Mouse (Mus musculus): ENCODE results near the gene Serpina1d. TPM values are rescaled to one million over a fixed set of nuclear protein-coding genes. Genes with fewer than 3 reads are reported as not detected.
"Not testable (repeated sequence)": the region's sequence is repeated elsewhere in the genome, so short reads cannot be mapped to it uniquely, and the experiment has no call there.

The Serpina1d gene
- total RNA-seq (2015; ENCODE audit: low replicate concordance) (not detected in 2 replicates), total RNA-seq (2017; ENCODE audit: low replicate concordance) (not detected in 2 replicates)

DNA sequence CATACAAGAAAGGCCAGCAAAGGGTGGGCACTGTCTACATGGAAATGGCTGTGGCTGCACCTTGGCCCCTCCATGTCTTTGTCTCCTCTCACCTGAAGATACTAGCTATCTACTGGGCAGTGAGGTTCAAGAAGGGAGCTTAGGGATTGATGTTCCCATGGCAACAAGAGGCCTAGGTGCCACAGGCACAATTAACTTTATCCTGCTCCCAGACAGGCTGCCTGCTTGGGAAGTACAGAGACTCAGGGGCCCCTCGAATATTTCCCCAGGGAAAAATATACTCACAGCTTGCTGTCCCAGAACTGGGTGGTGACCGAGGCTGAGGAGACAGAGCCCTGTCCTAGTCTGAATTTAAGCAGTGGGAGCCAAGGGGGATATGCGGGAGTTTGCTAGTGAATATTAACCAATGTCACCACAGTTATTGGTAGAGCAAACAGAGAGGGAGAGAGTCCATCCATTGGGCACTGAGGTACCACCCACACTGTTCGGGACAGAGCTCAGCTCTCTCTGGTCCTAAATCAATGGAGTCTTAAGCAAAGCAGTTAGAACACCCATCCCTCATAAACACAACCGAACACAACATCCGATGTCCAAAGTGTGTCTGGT is at the start of gene Serpina1d:
TSS of gene Serpina1d (minus strand) at position 347 of the 606 bp plus-strand sequence.
- ATAC-seq (replicated peaks; ENCODE audit: low FRiP score, poor library complexity, severe bottlenecking): not testable (repeated sequence)

DNA sequence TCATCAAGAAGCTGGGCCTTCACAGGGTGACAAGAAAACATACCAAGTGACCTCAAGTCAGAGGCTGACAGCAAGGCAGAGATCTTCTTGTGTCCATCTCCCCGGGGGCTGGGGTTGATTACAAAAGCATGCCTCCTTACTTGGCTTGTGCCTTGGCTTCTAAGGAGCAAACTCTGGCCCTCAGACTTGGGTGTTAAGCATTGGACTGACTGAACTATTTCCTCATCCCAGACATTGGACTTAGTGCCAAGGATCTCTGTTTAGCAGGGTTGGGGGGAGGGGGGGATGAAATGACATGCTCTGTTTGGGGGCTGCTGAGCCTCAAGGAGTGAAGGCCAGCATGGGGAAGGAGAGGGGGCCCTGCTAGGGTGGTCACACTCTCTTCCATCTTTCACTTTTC is 2.8 kb downstream of the Serpina1d start:
- ATAC-seq (replicated peaks; ENCODE audit: low FRiP score, poor library complexity, severe bottlenecking): not testable (repeated sequence)

DNA sequence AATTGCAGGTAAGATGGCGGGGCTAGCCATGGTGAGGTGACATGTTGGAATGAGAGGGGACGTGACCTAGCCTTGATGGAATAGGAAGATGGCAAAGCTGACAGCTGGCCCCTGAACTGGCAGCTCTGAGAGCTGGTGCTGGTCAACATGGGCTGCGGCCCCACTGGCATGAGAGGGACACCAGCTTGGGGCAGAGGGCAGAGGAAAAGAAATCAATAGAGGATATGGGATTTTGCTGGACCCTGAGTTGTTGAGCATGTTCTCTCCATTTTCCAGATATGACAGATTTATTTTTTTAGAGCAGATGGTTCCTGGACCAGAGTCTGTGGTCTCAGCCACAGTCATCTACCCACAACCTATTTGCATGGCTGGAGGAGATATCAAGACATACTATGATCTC is 10.3 kb downstream of the Serpina1d start:
- ATAC-seq (replicated peaks; ENCODE audit: low FRiP score, poor library complexity, severe bottlenecking): not testable (repeated sequence)

DNA sequence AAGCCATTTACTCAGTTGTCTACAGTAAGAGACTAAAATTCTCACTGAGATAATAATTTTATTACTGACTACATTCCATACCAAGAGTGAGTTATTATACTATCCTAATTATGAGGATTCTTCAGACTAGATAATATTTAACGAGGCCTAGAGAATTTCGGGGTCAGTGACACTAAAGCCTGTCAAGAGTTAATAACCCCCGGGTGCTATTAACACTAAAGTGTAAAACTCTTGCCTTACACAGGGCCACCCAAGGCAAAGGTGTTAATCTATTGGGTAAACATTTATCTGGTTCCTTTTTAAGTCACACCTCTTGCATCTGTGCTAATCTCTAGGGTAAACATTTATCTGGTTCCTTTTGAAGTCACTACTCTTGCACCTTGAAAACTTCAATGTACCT is 13.1 kb downstream of the Serpina1d start:
- ATAC-seq (replicated peaks; ENCODE audit: low FRiP score, poor library complexity, severe bottlenecking): not testable (repeated sequence)

DNA sequence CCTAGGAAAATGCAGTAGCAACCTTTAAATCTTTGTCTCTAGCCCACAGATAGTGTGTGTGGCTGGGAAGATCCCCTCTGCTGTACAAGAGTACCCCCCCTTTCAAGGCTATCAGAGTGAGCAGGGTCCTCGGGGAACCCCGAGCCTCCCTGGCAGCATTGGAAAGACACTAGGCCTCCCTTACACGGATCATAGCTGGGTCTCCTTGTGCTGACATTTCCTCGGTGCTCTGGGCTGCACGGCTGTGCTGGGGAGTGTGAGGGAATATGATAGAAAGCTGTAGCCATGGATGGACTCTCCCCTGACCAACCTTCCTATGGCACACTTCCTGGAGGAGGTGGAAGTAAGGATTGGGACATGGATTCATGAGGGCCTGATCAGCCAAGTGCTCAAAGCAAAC is 27.4 kb downstream of the Serpina1d start:
- ATAC-seq (replicated peaks; ENCODE audit: low FRiP score, poor library complexity, severe bottlenecking): not testable (repeated sequence)

DNA sequence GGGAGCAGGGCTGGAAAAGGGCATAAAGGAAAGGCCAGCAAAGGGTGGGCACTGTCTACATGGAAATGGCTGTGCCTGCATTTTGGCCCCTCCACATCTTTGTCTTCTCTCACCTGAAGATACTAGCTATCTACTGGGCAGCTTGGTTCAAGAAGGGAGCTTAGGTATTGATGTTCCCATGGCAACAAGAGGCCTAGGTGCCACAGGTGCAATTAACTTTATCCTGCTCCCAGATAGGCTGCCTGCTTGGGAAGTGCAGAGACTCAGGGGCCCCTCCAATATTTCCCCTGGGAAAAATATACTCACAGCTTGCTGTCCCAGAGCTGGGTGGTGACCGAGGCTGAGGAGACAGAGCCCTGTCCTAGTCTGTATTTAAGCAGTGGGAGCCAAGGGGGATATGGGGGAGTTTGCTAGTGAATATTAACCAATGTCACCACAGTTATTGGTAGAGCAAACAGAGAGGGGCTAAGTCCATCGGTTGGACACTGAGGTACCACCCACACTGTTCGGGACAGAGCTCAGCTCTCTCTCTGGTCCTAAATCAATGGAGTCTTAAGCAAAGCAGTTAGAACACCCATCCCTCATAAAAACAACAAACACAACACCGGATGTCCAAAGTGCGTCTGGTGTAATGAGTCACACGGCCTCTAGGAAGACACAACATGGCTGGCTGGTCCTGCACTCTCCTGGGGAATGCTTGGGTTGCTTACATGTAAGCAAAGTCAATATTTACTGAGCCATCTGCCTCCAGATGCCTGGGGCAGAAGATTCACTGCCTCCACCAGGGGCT is 35.4 kb downstream of the Serpina1d start:
- not testable (repeated sequence) for ATAC-seq (replicated peaks; ENCODE audit: low FRiP score, poor library complexity, severe bottlenecking)

DNA sequence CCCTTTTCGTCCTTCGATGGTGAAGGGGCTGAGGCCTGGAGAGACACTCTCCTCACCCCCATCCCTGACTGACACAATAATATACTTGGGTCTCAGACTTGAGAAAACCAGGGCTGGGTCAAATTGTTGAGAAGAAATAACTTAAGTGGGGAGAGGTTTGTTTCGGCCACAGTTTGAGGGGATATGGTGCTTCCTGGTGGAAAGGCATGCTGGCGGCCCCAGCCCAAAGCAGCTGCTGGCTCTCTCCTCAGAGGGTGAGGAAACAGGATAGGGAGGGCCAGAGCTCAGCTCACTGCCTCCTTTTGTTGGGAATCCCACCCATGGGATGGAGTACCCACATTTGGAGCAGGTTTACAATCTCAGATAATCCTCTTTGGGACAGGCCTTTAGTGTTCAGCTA is 37.8 kb downstream of the Serpina1d start:
- ATAC-seq (replicated peaks; ENCODE audit: low FRiP score, poor library complexity, severe bottlenecking): not testable (repeated sequence)

DNA sequence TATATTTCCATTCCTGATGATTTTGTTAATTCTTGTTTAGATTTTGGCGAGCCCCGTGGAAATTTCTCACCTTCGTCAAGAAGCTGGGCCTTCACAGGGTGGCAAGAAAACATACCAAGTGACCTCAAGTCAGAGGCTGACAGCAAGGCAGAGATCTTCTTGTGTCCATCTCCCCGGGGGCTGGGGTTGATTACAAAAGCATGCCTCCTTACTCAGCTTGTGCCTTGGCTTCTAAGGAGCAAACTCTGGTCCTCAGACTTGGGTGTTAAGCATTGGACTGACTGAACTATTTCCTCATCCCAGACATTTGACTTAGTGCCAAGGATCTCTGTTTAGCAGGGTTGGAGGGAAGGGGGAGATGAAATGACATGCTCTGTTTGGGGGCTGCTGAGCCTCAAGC is 38.3 kb downstream of the Serpina1d start:
- not testable (repeated sequence) for ATAC-seq (replicated peaks; ENCODE audit: low FRiP score, poor library complexity, severe bottlenecking)

Other genes starting within 250 kb of the Serpina1d start
- not detected in 2 replicates for gene Ppp4r4, start 241.3 kb downstream of the Serpina1d start, total RNA-seq (2015; ENCODE audit: low replicate concordance)
- gene Ppp4r4, start 241.3 kb downstream of the Serpina1d start, total RNA-seq (2017; ENCODE audit: low replicate concordance): 0.42 TPM in 1 of 2 replicates, not detected in the other
- gene Serpina10, start 142.1 kb downstream of the Serpina1d start, total RNA-seq (2015; ENCODE audit: low replicate concordance): not detected in 2 replicates
- not detected in 2 replicates for gene Serpina10, start 142.1 kb downstream of the Serpina1d start, total RNA-seq (2017; ENCODE audit: low replicate concordance)
- gene Serpina6, start 116.4 kb downstream of the Serpina1d start, total RNA-seq (2015; ENCODE audit: low replicate concordance): not detected in 2 replicates
- gene Serpina6, start 116.4 kb downstream of the Serpina1d start, total RNA-seq (2017; ENCODE audit: low replicate concordance): not detected in 2 replicates
- gene Serpina16, start 97.5 kb downstream of the Serpina1d start, total RNA-seq (2015; ENCODE audit: low replicate concordance): not detected in 2 replicates
- not detected in 2 replicates for gene Serpina16, start 97.5 kb downstream of the Serpina1d start, total RNA-seq (2017; ENCODE audit: low replicate concordance)
- not detected in 2 replicates for gene Serpina1f, start 78.1 kb downstream of the Serpina1d start, total RNA-seq (2015; ENCODE audit: low replicate concordance)
- gene Serpina1f, start 78.1 kb downstream of the Serpina1d start, total RNA-seq (2017; ENCODE audit: low replicate concordance): not detected in 2 replicates
- gene Serpina1b, start 56.8 kb upstream of the Serpina1d start, total RNA-seq (2015; ENCODE audit: low replicate concordance): not detected in 2 replicates
- gene Serpina1b, start 56.8 kb upstream of the Serpina1d start, total RNA-seq (2017; ENCODE audit: low replicate concordance): not detected in 2 replicates
- gene Serpina1a, start 90.0 kb upstream of the Serpina1d start, total RNA-seq (2015; ENCODE audit: low replicate concordance): not detected in 2 replicates
- gene Serpina1a, start 90.0 kb upstream of the Serpina1d start, total RNA-seq (2017; ENCODE audit: low replicate concordance): not detected in 2 replicates
- gene Serpina1c, start 131.3 kb upstream of the Serpina1d start, total RNA-seq (2015; ENCODE audit: low replicate concordance): not detected in 2 replicates
- gene Serpina1c, start 131.3 kb upstream of the Serpina1d start, total RNA-seq (2017; ENCODE audit: low replicate concordance): not detected in 2 replicates
- gene Serpina1e, start 185.4 kb upstream of the Serpina1d start, total RNA-seq (2015; ENCODE audit: low replicate concordance): not detected in 2 replicates
- gene Serpina1e, start 185.4 kb upstream of the Serpina1d start, total RNA-seq (2017; ENCODE audit: low replicate concordance): not detected in 2 replicates
- not detected in 2 replicates for gene Serpina11, start 216.4 kb upstream of the Serpina1d start, total RNA-seq (2015; ENCODE audit: low replicate concordance)
- not detected in 2 replicates for gene Serpina11, start 216.4 kb upstream of the Serpina1d start, total RNA-seq (2017; ENCODE audit: low replicate concordance)
- not detected in 2 replicates for gene Serpina9, start 240.2 kb upstream of the Serpina1d start, total RNA-seq (2015; ENCODE audit: low replicate concordance)
- not detected in 2 replicates for gene Serpina9, start 240.2 kb upstream of the Serpina1d start, total RNA-seq (2017; ENCODE audit: low replicate concordance)